Mouse (Mus musculus): ENCODE measurements around the gene Actrt2. TPM values are rescaled to one million over a fixed set of nuclear protein-coding genes. Genes with fewer than 3 reads are reported as not detected.

Actrt2 gene
- polyA plus RNA-seq (2015; fragmentation: Nextera tagmentation; extraction: Ambion mirVana) = not detected in 2 replicates

DNA sequence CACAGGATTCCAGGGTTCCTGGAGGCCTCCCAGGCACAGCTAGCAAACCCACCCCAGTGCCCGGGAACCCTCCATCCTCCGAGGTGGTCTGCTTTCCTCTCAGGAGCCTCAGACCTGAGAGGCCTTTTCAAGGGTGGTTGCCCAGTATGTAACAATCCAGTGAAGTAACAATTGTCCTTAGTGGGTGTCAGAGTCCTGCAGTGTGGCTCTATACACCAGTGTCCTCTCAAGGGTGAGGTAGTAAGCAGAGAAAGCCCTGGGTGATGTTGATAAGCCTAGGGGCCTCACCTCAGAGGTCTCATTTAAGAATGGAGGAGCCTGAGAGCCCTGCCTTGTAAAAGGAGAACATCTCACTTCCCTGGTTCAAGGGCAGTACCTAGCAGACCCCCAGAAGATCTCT, at the start of gene Actrt2:
TSS of gene Actrt2 (minus strand) at position 101 of the 400 bp plus-strand sequence.
- no peaks in the 10 kb centered on the region for H3K4me1 ChIP-seq
- H3K9ac ChIP-seq = no peak within 1 kb of the TSS
- 91% methylated on average over 2 of the region's 2 CpGs for WGBS
- peaks cover 6% of the 10 kb centered on the region; the same call in 1 of the 2 replicates for H3K27me3 ChIP-seq
- no peak for ATAC-seq
- H3K4me3 ChIP-seq = no peak within 1 kb of the TSS
- H3K4me2 ChIP-seq = no peak within 1 kb of the TSS
- no peaks in the 10 kb centered on the region for H3K36me3 ChIP-seq (ENCODE audit: poor library complexity, severe bottlenecking)
- H3K27ac ChIP-seq = no peak within 1 kb of the TSS
- no peaks in the 10 kb centered on the region for H3K9me3 ChIP-seq (replicated peaks)

DNA sequence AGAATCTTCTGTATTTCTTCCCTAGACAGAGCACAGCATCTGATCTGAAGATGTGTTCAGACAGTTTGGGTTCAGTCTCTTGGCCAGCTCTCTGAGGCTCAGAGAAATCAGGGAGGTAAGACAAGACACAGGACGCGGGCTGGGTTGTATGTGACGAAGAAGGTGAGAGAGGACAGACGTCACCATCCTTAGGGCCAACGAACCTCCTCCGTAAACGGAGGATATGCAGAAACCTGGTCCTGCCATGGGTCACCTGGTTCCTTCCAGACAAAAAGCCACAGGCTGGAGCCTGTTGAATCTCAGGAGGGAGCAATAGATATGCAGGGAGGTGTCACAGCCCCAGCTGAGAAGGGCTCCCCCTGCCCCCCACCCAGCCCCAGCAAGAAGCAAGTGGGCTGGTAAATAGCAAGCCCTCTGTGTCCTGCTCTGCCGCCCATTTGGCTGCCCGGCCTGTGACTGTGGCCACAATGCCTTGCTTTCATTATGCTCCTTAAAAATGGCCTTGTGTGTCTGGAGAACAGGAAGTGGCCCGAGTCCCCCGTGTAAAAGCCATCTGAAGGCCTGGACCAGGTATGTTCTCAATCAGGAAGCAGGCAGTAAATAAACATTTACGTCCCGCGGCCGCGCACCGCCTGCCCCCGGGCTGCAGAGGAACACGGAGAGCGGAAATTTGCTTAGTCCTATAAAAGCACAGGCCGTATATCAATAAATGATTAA, 41.9 kb upstream of the Actrt2 start:
- Histone ChIP-seq H3K9ac (no peak overlapping the region), H3K9me3 (replicated peaks) (no peaks in the 10 kb centered on the region), H3K4me2 (no peak overlapping the region), H3K4me3 (no peak overlapping the region), H3K27me3 (no peaks in the 10 kb centered on the region), H3K27ac (no peak overlapping the region), H3K4me1 (no peaks in the 10 kb centered on the region; the same call in 1 of the 2 replicates), H3K36me3 (ENCODE audit: poor library complexity, severe bottlenecking) (no peaks in the 10 kb centered on the region)
- WGBS = 86% methylated on average over 21 of the region's 21 CpGs
- no peak for ATAC-seq

DNA sequence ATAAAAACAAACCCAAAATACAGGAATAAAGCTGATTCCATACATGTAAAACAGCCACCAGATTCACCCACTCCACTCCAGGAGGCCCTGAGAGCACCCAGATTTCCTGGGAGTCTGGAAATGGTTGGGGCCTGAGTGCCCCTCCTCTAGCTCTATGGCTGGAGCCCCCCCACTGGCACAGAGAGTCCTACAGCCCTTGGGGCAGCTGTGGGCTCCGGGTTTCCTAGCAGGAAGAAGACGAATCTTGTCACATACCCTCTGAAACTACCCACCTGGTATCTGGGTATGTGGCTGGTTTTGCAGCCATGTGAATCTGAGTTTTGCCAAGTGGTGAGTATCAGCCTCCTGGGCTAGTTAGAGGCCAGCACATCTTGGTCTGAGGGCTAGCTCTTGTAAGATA, 41.1 kb upstream of the Actrt2 start:
- WGBS = 78% methylated on average over 2 of the region's 2 CpGs
- H3K27me3 ChIP-seq = no peaks in the 10 kb centered on the region
- no peak overlapping the region for H3K4me2 ChIP-seq
- H3K4me3 ChIP-seq = no peak overlapping the region
- H3K9me3 ChIP-seq (replicated peaks) = no peaks in the 10 kb centered on the region
- H3K9ac ChIP-seq = no peak overlapping the region
- no peaks in the 10 kb centered on the region; the same call in 1 of the 2 replicates for H3K4me1 ChIP-seq
- no peak overlapping the region for H3K27ac ChIP-seq
- H3K36me3 ChIP-seq (ENCODE audit: poor library complexity, severe bottlenecking) = no peaks in the 10 kb centered on the region
- ATAC-seq = no peak

DNA sequence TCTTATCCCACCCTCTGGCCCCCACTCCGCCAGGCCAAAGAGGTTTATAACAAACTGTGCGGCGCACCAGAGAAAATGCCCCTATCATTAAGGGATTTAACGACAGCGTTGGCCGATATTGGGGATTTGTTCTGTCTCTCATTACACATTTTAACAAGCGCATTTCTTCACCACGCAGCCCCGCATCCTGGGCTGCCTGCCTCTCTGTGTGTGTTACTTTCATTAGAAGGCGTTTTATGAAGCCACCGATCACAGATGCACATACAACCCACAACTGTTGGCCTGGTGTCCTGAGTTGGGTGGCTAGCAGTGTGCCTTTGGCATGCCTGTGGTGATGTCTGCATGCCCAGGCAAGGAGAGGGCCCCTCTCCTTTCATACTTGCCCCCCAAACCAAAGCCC, 40.6 kb upstream of the Actrt2 start:
- Histone ChIP-seq H3K4me2 (no peak overlapping the region), H3K4me1 (no peaks in the 10 kb centered on the region; the same call in 1 of the 2 replicates), H3K9ac (no peak overlapping the region), H3K36me3 (ENCODE audit: poor library complexity, severe bottlenecking) (no peaks in the 10 kb centered on the region), H3K9me3 (replicated peaks) (no peaks in the 10 kb centered on the region), H3K27me3 (no peaks in the 10 kb centered on the region), H3K27ac (no peak overlapping the region), H3K4me3 (no peak overlapping the region)
- 40% methylated on average over 11 of the region's 11 CpGs for WGBS
- no peak for ATAC-seq

DNA sequence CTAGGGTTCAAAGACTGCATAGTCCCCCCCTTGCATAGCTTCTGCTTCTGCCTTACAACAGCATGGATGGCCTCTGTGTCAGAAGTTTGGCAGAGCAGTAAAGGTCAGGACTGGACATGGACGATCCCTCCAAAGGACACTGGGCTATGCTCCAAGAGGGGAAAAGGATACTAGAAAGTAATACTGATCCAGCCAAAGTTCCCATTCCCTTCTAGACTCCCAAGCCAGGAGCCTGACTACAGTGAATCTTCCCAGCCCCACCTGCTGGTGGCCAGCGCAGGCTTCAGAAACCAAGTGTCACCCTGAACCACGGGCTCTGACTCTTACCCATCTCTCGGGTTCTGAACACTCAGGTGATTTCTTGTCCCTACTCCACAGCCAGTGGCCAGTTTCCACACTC, 39.9 kb upstream of the Actrt2 start:
- ATAC-seq = no peak
- Histone ChIP-seq H3K9me3 (replicated peaks) (no peaks in the 10 kb centered on the region), H3K36me3 (ENCODE audit: poor library complexity, severe bottlenecking) (no peaks in the 10 kb centered on the region), H3K27ac (no peak overlapping the region), H3K4me1 (no peaks in the 10 kb centered on the region; the same call in 1 of the 2 replicates), H3K4me2 (no peak overlapping the region), H3K4me3 (no peak overlapping the region), H3K27me3 (no peaks in the 10 kb centered on the region), H3K9ac (no peak overlapping the region)
- 91% methylated on average over 4 of the region's 4 CpGs for WGBS

DNA sequence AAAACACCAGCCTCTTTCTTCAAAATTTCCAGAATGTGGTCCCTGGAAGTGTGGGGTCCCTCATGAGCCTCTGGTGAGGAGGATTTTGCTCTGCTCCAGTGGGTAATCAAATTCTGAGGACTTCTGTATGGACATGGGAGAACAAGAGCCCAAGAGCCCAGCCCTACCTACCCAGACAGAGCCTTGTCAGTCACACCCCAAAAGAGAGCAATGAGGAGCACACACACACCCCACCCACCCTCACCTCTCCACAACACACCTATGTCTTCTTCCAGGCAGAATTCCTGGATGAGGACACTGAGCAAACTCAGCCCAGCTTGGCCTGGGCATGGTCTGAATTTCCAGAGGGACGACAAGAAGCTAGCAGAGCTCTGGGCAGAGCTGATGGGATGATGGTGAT, 38.8 kb upstream of the Actrt2 start:
- H3K4me3 ChIP-seq = no peak overlapping the region
- no peaks in the 10 kb centered on the region for H3K9me3 ChIP-seq (replicated peaks)
- H3K4me1 ChIP-seq = no peaks in the 10 kb centered on the region; the same call in 1 of the 2 replicates
- no peaks in the 10 kb centered on the region for H3K27me3 ChIP-seq
- H3K9ac ChIP-seq = no peak overlapping the region
- H3K4me2 ChIP-seq = no peak overlapping the region
- H3K36me3 ChIP-seq (ENCODE audit: poor library complexity, severe bottlenecking) = no peaks in the 10 kb centered on the region
- 94% methylated on average over 1 of the region's 1 CpGs for WGBS
- no peak for ATAC-seq
- H3K27ac ChIP-seq = no peak overlapping the region

DNA sequence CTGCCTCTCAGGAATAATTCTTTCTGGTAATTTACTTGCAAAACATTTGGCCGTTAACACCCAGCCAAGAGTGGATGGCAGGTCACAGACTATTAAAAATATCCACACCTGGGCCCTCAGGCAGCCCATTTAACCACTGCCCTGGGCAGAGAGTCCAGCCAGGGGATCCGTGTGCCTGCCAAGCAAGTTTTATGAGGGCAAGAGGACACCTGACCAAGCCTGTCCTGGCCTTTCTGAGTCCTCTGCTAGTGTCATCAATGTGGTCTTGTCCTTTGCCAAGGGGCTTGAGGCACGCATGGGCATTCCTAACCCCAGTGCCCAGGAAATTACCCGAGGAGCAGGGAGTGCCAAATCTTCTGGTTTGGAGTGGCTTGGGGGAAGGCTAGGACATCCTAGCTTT, 38.0 kb upstream of the Actrt2 start:
- 77% methylated on average over 4 of the region's 4 CpGs for WGBS
- Histone ChIP-seq H3K9ac (no peak overlapping the region), H3K4me1 (no peaks in the 10 kb centered on the region; the same call in 1 of the 2 replicates), H3K36me3 (ENCODE audit: poor library complexity, severe bottlenecking) (no peaks in the 10 kb centered on the region), H3K9me3 (replicated peaks) (no peaks in the 10 kb centered on the region), H3K4me2 (no peak overlapping the region), H3K27me3 (no peaks in the 10 kb centered on the region), H3K27ac (no peak overlapping the region), H3K4me3 (no peak overlapping the region)
- no peak for ATAC-seq

DNA sequence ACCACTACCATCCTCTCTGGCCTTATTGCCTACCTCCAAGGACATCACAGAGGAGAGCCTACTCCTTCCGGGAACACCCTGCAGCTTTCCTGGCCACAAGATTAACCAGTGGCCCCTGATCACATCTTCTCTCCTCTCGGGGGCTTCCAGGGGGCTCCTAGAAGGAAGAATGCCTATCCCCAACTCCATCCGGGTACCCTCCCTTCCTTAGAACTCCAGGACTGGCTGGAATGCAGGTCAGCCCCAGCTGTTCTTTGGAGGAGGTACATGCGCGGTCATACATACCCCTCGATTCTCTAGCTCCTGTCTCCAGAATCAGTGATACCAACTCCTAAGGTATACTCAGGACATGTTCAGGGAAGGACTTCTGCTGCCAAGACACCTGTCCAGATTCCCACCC, 37.4 kb upstream of the Actrt2 start:
- no peak for ATAC-seq
- Histone ChIP-seq H3K9ac (no peak overlapping the region), H3K27me3 (no peaks in the 10 kb centered on the region), H3K4me2 (no peak overlapping the region), H3K4me1 (no peaks in the 10 kb centered on the region; the same call in 1 of the 2 replicates), H3K9me3 (replicated peaks) (no peaks in the 10 kb centered on the region), H3K4me3 (no peak overlapping the region), H3K27ac (no peak overlapping the region), H3K36me3 (ENCODE audit: poor library complexity, severe bottlenecking) (no peaks in the 10 kb centered on the region)
- 78% methylated on average over 6 of the region's 6 CpGs for WGBS

DNA sequence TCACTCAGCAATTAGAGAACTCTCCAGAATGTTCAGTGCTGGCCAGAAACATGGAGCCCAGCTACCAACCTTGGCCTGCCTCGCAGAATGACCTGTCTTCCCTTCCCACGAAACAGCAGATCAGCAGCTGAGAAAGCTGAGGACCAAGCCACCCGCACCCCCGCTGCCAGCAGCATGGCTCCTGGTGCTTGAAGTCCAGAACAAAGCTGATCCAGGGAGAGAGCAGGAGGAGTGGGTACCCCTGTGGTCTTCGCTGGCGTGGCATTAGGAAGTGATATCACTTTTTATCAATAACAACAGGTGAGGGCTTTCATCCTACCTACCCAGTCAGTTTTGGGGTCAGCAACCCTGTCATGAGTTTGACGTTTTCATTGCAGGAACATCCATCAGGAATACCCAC, 36.9 kb upstream of the Actrt2 start:
- Histone ChIP-seq H3K27ac (no peak overlapping the region), H3K9ac (no peak overlapping the region), H3K4me2 (no peak overlapping the region), H3K4me3 (no peak overlapping the region), H3K27me3 (no peaks in the 10 kb centered on the region), H3K36me3 (ENCODE audit: poor library complexity, severe bottlenecking) (no peaks in the 10 kb centered on the region), H3K9me3 (replicated peaks) (no peaks in the 10 kb centered on the region), H3K4me1 (no peaks in the 10 kb centered on the region; the same call in 1 of the 2 replicates)
- ATAC-seq = no peak
- WGBS = 88% methylated on average over 7 of the region's 7 CpGs

DNA sequence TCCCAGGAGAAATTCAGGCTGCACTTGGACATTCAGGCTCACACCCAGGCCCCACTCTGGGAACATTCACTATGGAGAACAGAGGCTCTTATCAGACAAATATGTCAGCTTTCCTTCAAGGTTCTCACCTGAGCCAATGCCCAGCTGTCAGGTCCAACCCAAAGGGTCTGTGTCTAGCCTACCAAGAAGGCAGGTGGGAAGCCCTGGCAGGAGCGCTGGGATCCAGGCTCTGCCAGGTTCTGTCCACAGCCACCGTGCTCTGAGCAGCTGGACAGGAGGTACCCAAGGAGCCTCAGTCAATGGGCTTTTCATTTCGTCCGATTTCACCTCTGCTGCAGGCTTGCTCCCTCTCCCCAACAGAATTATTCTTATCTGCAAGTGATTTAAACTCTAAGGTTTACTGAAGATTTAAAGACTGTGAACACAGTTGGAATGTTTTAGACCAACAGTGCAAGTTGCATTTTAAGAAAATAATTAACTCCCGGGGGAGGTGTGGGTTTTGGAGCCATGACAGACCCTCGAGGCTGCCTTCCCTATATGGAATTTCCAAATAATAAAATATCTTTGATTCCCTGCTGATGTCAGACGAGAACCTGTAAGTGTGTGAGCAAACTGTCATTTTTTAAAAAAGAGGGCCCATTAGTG, 35.9 kb upstream of the Actrt2 start:
- Histone ChIP-seq H3K4me1 (no peaks in the 10 kb centered on the region; the same call in 1 of the 2 replicates), H3K9ac (no peak overlapping the region), H3K36me3 (ENCODE audit: poor library complexity, severe bottlenecking) (no peaks in the 10 kb centered on the region), H3K27me3 (no peaks in the 10 kb centered on the region), H3K4me2 (no peak overlapping the region), H3K9me3 (replicated peaks) (no peaks in the 10 kb centered on the region), H3K4me3 (no peak overlapping the region), H3K27ac (no peak overlapping the region)
- 76% methylated on average over 7 of the region's 7 CpGs for WGBS
- no peak for ATAC-seq

DNA sequence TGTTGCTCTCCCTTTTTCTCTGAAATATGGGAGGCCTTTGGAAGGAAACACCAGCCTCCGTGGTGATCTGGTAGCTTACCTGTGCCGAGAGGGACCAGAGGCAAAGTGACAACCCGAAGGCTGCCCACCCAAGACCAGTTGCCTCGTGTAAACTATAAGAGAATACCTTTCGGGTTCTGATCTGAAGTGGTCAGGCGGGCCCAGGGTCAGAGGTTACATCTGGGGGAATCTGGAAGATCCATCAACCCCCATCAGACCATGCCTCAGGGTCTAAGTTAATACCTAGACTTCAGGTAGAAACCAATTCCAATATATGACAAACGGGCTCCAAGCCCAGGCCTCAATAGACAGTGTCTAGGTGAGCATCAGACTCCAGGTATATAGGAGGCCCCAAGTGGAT, 35.3 kb upstream of the Actrt2 start:
- Histone ChIP-seq H3K4me1 (peaks cover 6% of the 10 kb centered on the region), H3K27me3 (no peaks in the 10 kb centered on the region), H3K4me2 (no peak overlapping the region), H3K9ac (no peak overlapping the region), H3K4me3 (no peak overlapping the region), H3K36me3 (ENCODE audit: poor library complexity, severe bottlenecking) (no peaks in the 10 kb centered on the region), H3K27ac (no peak overlapping the region), H3K9me3 (replicated peaks) (no peaks in the 10 kb centered on the region)
- ATAC-seq = no peak
- 94% methylated on average over 7 of the region's 7 CpGs for WGBS

DNA sequence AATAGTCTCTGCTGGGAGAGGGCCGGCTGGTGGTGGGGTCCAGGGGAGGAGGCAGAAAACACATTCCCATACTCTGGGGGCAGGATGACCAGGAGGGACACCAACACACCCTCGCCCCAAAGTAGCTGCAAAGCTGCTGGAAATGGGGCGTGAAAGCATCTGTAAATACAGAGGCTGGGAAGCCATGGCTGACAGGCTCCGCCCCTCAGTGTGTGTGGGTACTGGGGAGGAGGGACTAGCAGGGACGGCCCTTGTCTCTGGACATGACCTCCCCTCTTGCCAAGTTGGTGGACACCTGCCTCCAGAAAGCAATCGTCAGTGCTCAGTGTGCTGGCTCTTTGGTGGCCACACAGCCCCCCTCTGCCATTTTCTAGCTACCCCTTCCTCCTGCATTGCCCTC, 34.5 kb upstream of the Actrt2 start:
- H3K4me3 ChIP-seq = no peak overlapping the region
- H3K9me3 ChIP-seq (replicated peaks) = no peaks in the 10 kb centered on the region
- no peak for ATAC-seq
- H3K36me3 ChIP-seq (ENCODE audit: poor library complexity, severe bottlenecking) = no peaks in the 10 kb centered on the region
- H3K4me2 ChIP-seq = no peak overlapping the region
- H3K27ac ChIP-seq = no peak overlapping the region
- H3K9ac ChIP-seq = no peak overlapping the region
- WGBS = 74% methylated on average over 6 of the region's 6 CpGs
- no peaks in the 10 kb centered on the region for H3K27me3 ChIP-seq
- peaks cover 8% of the 10 kb centered on the region for H3K4me1 ChIP-seq

Measured in forebrain, embryonic 13.5 days (tissue).